In genomic region chr4:147941045-147942020, GRCm38 (mm10) we compare ENCODE assay signal across 7 mouse cellular contexts. TPM values are rescaled to one million over a fixed set of nuclear protein-coding genes. Genes with fewer than 3 reads are reported as not detected.
DNase-seq lines count a peak whose midpoint lies in the region; ATAC-seq lines count a peak whose summit lies in the region.

No protein-coding gene starts in this region.

- peak overlapping the region; percentile 71 for H3K27ac ChIP-seq in lung, embryonic 15.5 days
- H3K27ac ChIP-seq in heart, embryonic 16.5 days (ENCODE audit: low read length), result peak overlapping the region; percentile 75
- peak overlapping the region; percentile 55; the same call in 1 of the 2 replicates for H3K27ac ChIP-seq in limb, embryonic 13.5 days

- WGBS in lung, embryonic 15.5 days, result 6% methylated on average over 78 of the region's 88 CpGs
- 5% methylated on average over 84 of the region's 88 CpGs for WGBS in heart, embryonic 16.5 days
- WGBS in limb, embryonic 13.5 days, result 8% methylated on average over 71 of the region's 88 CpGs

- no peak for DNase-seq in lung, postnatal 36 days
- peak; percentile 7 to 18 for DNase-seq in cerebellum, postnatal 36 days
- DNase-seq in naive thymus-derived CD4-positive, alpha-beta T cell, adult 2 months (ENCODE audit: low read depth), result peak; percentile 42
- peak; percentile 61 for DNase-seq in thymus, postnatal 14 days

- peak overlapping the region; percentile 78 for H3K9ac ChIP-seq in lung, embryonic 15.5 days
- H3K9ac ChIP-seq in heart, embryonic 16.5 days (ENCODE audit: low read length), result peak overlapping the region; percentile 84
- peak overlapping the region; percentile 90 for H3K9ac ChIP-seq in limb, embryonic 13.5 days

- peak overlapping the region; percentile 97 for H3K4me2 ChIP-seq in lung, embryonic 15.5 days
- H3K4me2 ChIP-seq in heart, embryonic 16.5 days (ENCODE audit: low read depth, low read length), result peak overlapping the region; percentile 94
- peak overlapping the region; percentile 100 for H3K4me2 ChIP-seq in limb, embryonic 13.5 days (replicated peaks)

- peaks cover 45% of the 10 kb centered on the region for H3K4me1 ChIP-seq in lung, embryonic 15.5 days
- peaks cover 45% of the 10 kb centered on the region for H3K4me1 ChIP-seq in heart, embryonic 16.5 days (ENCODE audit: control insufficient read depth, insufficient read depth, low read length)
- peaks cover 53% of the 10 kb centered on the region for H3K4me1 ChIP-seq in limb, embryonic 13.5 days

- H3K27me3 ChIP-seq in lung, embryonic 15.5 days, result no peaks in the 10 kb centered on the region
- H3K27me3 ChIP-seq in heart, embryonic 16.5 days (ENCODE audit: control insufficient read depth, insufficient read depth, low read length), result no peaks in the 10 kb centered on the region
- no peaks in the 10 kb centered on the region for H3K27me3 ChIP-seq in limb, embryonic 13.5 days

- ATAC-seq in lung, embryonic 15.5 days (ENCODE audit: borderline replicate concordance, extremely low read depth, low FRiP score, low TSS enrichment), result peak; percentile 66
- peak; percentile 20 for ATAC-seq in heart, embryonic 16.5 days (replicated peaks; ENCODE audit: extremely low read depth, insufficient read depth, low FRiP score)
- ATAC-seq in limb, embryonic 13.5 days (ENCODE audit: low FRiP score, low read depth), result peak; percentile 42

- no peaks in the 10 kb centered on the region for H3K9me3 ChIP-seq in lung, embryonic 15.5 days
- H3K9me3 ChIP-seq in heart, embryonic 16.5 days (replicated peaks; ENCODE audit: control insufficient read depth, low read length), result no peaks in the 10 kb centered on the region
- no peaks in the 10 kb centered on the region for H3K9me3 ChIP-seq in limb, embryonic 13.5 days

- H3K4me3 ChIP-seq in lung, embryonic 15.5 days, result peak overlapping the region; percentile 92
- peak overlapping the region; percentile 72 for H3K4me3 ChIP-seq in heart, embryonic 16.5 days (ENCODE audit: low read length)
- peak overlapping the region; percentile 96 for H3K4me3 ChIP-seq in limb, embryonic 13.5 days

- H3K36me3 ChIP-seq in lung, embryonic 15.5 days, result peaks cover 20% of the 10 kb centered on the region
- H3K36me3 ChIP-seq in heart, embryonic 16.5 days (ENCODE audit: control insufficient read depth, insufficient read depth), result peaks cover 25% of the 10 kb centered on the region
- peaks cover 36% of the 10 kb centered on the region for H3K36me3 ChIP-seq in limb, embryonic 13.5 days

RNA-seq across cellular contexts. Expression of gene 2510039O18Rik, which starts 0.6 kb away (rescaled TPM):
- 15.4 and 17.0 TPM in 2 replicates for polyA plus RNA-seq in lung, embryonic 15.5 days (2015; fragmentation: Nextera tagmentation; extraction: Ambion mirVana)
- polyA plus RNA-seq in heart, embryonic 16.5 days (2015; fragmentation: Nextera tagmentation; extraction: Ambion mirVana), result 12.1 and 14.2 TPM in 2 replicates
- polyA plus RNA-seq in limb, embryonic 13.5 days (2015; fragmentation: Nextera tagmentation; extraction: Ambion mirVana), result 13.4 and 13.7 TPM in 2 replicates

RNA-seq across cellular contexts. Expression of gene Plod1, which starts 4.8 kb away (rescaled TPM):
- polyA plus RNA-seq in lung, embryonic 15.5 days (2015; fragmentation: Nextera tagmentation; extraction: Ambion mirVana), result 46.3 and 48.4 TPM in 2 replicates
- polyA plus RNA-seq in heart, embryonic 16.5 days (2015; fragmentation: Nextera tagmentation; extraction: Ambion mirVana), result 58.5 and 62.7 TPM in 2 replicates
- 78.2 and 82.8 TPM in 2 replicates for polyA plus RNA-seq in limb, embryonic 13.5 days (2015; fragmentation: Nextera tagmentation; extraction: Ambion mirVana)

RNA-seq across cellular contexts. Expression of gene Mfn2, which starts 36.8 kb away (rescaled TPM):
- polyA plus RNA-seq in lung, embryonic 15.5 days (2015; fragmentation: Nextera tagmentation; extraction: Ambion mirVana), result 34.0 and 36.2 TPM in 2 replicates
- 164 and 184 TPM in 2 replicates for polyA plus RNA-seq in heart, embryonic 16.5 days (2015; fragmentation: Nextera tagmentation; extraction: Ambion mirVana)
- 33.7 and 37.8 TPM in 2 replicates for polyA plus RNA-seq in limb, embryonic 13.5 days (2015; fragmentation: Nextera tagmentation; extraction: Ambion mirVana)

RNA-seq across cellular contexts. Expression of gene Nppb, which starts 44.3 kb away (rescaled TPM):
- polyA plus RNA-seq in lung, embryonic 15.5 days (2015; fragmentation: Nextera tagmentation; extraction: Ambion mirVana), result 1.6 and 3.8 TPM in 2 replicates
- polyA plus RNA-seq in heart, embryonic 16.5 days (2015; fragmentation: Nextera tagmentation; extraction: Ambion mirVana), result 159 and 197 TPM in 2 replicates
- not detected in 2 replicates for polyA plus RNA-seq in limb, embryonic 13.5 days (2015; fragmentation: Nextera tagmentation; extraction: Ambion mirVana)

RNA-seq across cellular contexts. Expression of gene Nppa, which starts 59.2 kb away (rescaled TPM):
- polyA plus RNA-seq in lung, embryonic 15.5 days (2015; fragmentation: Nextera tagmentation; extraction: Ambion mirVana), result 72.2 and 157 TPM in 2 replicates
- polyA plus RNA-seq in heart, embryonic 16.5 days (2015; fragmentation: Nextera tagmentation; extraction: Ambion mirVana), result 4,431 and 6,649 TPM in 2 replicates
- not detected in 2 replicates for polyA plus RNA-seq in limb, embryonic 13.5 days (2015; fragmentation: Nextera tagmentation; extraction: Ambion mirVana)
